Mouse (Mus musculus) heart, adult 9 months (tissue): Measurements from ENCODE around the gene Sox5.
A peak's percentile ranks its signal among the peaks of the same experiment; 100 is the strongest.

Source experiments
- DNase-seq, 2 experiments: peaks; one replicate each; pipeline ENCODE4 v3.0.0; 2022; ENCODE audit warnings: low spot score in 2 of 2

Gene Sox5

GRCm38 (mm10) chr6:144659115-144660108 lies 122.4 kb downstream of the Sox5 start:
- DNase-seq: no peak

GRCm38 (mm10) chr6:144652876-144653275 lies 128.9 kb downstream of the Sox5 start:
- no peak for DNase-seq

- DNase-seq: no peak
Observed at GRCm38 (mm10) chr6:144648896-144649295, 132.9 kb downstream of the Sox5 start.

GRCm38 (mm10) chr6:144648124-144648591 lies 133.6 kb downstream of the Sox5 start:
- DNase-seq: no peak

GRCm38 (mm10) chr6:144646331-144646730 lies 135.4 kb downstream of the Sox5 start:
- no peak for DNase-seq

DNA sequence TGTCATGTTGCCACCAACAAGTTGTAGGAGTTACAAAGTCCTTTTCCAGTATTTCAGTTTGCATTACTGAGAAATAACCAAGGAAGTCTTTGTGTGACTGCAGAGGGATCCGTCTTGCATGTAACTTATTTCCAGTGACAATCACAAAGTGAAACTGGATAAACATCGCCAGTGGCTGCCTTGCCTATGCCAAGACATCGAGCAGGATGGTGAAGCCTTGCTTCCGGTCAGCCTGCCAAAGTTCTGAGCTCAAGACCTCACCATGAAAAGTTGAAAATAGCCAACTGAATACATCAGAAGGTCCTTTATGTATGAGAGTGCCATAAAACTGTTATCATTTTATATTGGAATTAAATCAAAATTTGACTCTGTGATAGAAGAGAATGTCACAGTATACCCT lies 136.0 kb downstream of the Sox5 start:
- no peak for DNase-seq

DNA sequence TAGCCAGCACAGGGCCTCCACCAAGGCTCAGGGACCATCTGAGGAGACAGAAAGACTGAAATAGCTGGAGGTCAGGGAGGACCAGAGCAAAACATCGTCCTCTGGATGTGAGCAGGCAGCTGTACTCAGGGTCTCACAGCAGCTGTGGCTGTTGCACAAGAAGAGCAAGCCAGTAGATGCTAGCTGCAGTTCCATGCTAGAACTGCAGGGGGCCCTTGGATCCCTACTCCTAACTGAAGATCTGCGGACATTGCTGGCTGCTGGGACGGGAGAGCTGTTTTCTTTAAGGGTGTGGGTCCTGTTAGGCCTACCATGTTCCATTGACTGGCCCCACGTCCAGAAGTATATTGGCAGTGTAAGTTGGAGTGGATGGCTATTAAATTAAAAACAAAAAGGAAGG lies 137.1 kb downstream of the Sox5 start:
- peak; percentile 37 to 44 for DNase-seq

- no peak for DNase-seq
Observed at GRCm38 (mm10) chr6:144643601-144644000, 138.2 kb downstream of the Sox5 start.

DNA sequence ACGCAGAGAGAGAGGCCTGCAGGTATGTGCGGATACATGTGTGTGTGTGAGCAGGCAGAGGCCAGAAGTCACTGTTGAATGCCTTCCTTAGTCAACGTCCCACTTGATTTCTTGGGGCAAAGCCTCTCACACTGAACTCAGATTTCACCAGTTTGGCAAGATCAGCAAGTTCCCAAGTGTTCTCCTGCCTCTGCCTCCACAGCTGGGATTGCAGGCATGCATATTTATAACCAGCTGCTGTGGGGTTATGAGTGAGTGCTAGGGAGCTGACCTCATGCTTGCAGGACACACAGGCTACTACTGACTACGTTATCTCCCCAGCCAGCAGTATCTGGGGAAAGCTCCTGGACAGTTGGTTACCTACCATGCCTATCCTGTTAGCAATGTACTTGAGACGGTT lies 139.9 kb downstream of the Sox5 start:
- peak; percentile 13 to 24 for DNase-seq

GRCm38 (mm10) chr6:144640591-144640990 lies 141.2 kb downstream of the Sox5 start:
- DNase-seq: no peak

- no peak for DNase-seq
Observed at GRCm38 (mm10) chr6:144638547-144638946, 143.2 kb downstream of the Sox5 start.

GRCm38 (mm10) chr6:144627539-144628115 lies 154.2 kb downstream of the Sox5 start:
- DNase-seq: no peak

DNA sequence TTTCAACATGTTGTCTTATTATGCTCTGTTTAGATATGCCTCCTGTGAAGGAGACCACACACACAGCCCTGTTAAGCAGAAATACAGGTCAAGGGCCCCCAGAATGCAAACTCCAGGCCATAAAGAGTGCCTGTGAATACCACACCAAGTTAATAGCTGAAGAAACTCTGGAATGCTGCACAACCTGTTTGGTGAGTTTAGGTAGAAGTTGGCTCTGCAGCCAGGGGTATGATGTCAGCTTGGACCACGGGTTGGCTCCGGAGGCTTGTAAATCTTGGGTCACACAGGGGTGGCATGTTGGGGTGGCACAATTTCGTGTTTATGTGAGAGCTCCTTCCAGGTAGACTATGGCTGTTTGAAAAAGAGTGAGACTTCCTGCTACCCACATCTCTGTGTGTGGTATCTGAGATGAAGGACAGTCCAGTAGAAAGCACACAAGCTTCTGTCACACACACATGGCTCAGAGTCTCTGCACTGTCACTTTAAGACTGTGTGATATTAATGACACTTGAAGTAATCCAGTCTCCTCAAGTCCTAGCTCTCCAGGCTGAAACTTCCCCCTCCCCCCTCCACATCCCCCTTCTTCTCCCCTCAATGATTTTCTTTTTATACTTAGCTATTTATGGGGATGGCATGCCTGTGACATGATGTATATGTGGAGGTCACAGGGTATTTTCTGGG lies 160.5 kb downstream of the Sox5 start:
- no peak for DNase-seq

GRCm38 (mm10) chr6:144611383-144611791 lies 170.4 kb downstream of the Sox5 start:
- no peak for DNase-seq

DNA sequence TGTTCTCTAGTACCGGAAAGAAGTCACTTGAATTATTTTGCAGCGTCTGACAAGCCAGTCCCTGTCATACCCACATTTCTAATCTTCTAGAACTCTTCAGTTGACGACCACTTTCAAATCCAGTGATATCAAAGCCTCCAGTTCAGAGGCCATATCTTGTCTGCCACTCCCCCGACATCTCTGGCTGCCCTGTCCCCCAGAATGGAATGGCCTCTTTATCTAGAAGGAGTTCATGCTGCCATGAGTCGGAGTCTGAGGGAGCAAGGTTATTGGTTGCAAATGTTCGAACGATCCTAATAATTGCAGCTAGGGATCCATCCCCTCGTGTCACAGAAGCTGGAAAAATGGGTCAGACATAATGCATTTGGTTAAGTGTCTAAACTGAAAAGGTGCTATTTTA lies 170.9 kb downstream of the Sox5 start:
- no peak for DNase-seq

DNA sequence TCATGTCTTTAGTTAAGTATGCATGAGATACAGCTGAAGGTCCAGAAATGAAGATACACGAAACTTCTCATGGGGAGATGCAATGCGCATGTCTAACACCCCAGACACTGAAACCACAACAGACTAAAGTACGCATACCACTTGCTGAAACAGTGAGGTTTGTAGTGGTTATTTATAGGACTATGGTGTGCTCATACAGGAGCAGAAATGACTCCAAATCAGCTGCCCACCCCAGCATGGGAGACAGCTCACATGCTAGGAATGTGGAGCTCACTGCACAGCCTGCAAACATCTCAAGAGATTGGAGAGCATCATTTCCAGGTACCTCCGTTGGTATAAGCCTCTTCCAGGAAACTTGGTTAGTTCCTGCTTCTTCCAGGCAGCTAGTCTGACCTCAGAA lies 178.9 kb downstream of the Sox5 start:
- no peak for DNase-seq

GRCm38 (mm10) chr6:144600351-144600750 lies 181.4 kb downstream of the Sox5 start:
- no peak for DNase-seq

GRCm38 (mm10) chr6:144598324-144598973 lies 183.3 kb downstream of the Sox5 start:
- DNase-seq: no peak

DNA sequence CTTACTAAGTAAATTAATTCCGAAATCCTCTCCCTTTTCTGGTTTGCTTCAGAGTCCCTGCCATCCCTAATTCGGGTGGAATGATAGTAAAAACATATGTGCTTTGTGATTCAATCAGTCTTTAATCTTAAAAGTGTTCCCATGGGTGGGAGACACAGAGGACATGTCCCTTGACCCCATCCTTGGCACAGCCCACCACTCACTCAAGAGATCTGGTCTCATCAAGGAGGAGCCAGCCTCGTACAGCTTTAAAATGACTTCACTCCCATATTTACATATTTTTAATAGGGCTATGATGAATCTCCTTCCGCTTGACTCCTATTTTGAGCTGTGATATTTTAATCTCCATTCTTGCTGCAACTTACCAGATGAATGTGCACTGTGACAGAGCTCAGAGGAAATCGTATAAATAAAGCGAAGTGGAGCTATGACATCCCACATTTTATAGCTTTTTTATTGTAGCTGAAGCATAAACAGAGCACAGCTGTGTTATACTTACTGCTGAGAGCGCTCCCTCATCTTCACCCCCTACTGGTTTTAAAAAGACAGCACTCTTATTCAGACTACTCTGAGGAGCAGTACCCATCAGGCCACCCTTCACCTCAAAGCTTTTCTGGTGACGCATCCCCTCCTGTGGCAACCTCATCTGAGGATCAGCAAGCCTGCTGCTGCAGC lies 185.1 kb downstream of the Sox5 start:
- DNase-seq: no peak

DNA sequence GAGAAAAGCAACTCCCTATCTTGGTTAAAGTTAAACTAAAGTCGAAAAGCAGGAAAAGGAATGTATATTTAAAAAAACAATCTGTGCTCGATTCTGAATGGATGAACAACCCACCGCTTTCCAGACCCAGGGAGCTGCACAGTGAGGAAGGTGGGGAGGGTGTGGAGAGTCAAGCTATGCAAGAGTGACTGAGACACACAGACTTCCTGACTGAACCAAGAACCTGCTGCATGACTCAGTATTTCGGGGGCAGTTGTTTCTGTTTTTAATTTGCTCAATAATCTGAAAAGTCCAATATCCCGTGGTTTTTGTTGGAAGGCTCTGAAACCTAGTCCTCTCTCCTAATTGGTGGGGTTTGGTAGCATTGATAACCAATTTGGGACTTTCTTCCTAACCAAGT lies 196.9 kb downstream of the Sox5 start:
- DNase-seq: no peak
